Mouse (Mus musculus): Measurements from ENCODE around the gene Spag9. TPM values are rescaled to one million over a fixed set of nuclear protein-coding genes. Genes with fewer than 3 reads are reported as not detected.
A peak's percentile ranks its signal among the peaks of the same experiment; 100 is the strongest.
"Not testable (repeated sequence)": the region's sequence is repeated elsewhere in the genome, so short reads cannot be mapped to it uniquely, and the experiment has no call there.

Spag9 gene
- polyA plus RNA-seq, 1 experiment from 2014 or later: 40.4 TPM

DNA sequence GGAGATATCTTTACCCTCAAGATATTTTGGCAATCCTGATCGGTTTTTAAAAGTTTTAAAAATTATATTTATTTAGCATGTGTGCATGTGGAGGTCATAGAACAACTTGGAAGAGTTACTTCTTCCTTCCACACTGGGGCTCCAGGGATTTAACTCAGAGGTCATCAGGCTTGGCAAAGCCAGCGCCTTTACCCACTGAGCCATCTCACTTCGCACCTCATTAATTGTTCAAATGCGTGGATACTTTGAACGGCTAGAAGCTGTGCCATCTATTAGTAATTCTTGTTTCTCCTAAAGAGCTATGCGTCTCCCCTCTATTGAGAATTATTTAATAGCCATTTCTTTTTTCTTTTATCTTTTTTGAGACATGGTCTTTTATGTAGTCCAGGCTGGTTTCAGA lies 24.5 kb downstream of the Spag9 start:
- no peaks in the 10 kb centered on the region for H3K27me3 ChIP-seq (ENCODE audit: control insufficient read depth, insufficient read depth, low read length)

DNA sequence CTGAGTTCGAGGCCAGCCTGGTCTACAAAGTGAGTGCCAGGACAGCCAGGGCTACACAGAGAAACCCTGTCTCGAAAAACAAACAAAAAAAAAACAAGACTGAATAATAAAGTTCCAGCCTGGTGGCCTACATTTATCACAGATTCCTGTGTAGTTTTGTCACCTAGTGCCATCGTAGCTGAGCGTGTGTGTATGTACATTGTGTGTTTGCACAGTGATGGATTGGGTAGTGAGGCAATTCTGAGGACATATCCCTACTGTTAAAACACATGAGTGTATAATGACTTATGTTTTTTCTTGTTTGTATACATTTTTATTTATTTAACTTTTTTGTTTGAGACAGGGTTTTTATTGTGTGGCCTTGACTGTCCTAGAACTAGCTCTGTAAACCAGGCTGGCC lies 30.4 kb downstream of the Spag9 start:
- Histone ChIP-seq H3K4me3 (ENCODE audit: low read depth, low read length) (no peak overlapping the region), H3K4me2 (no peak overlapping the region), H3K9ac (ENCODE audit: low read depth, low read length) (no peak overlapping the region), H3K27me3 (ENCODE audit: control insufficient read depth, insufficient read depth, low read length) (no peaks in the 10 kb centered on the region), H3K4me1 (ENCODE audit: control insufficient read depth, insufficient read depth, low read length) (no peaks in the 10 kb centered on the region), H3K9me3 (replicated peaks; ENCODE audit: control insufficient read depth, low read length) (no peaks in the 10 kb centered on the region), H3K27ac (ENCODE audit: low read depth, low read length) (no peak overlapping the region), H3K36me3 (ENCODE audit: control insufficient read depth, insufficient read depth, low read length) (no peaks in the 10 kb centered on the region)
- ATAC-seq (replicated peaks; ENCODE audit: insufficient number of reproducible peaks, low FRiP score, low TSS enrichment): no peak
- 82% methylated on average over 4 of the region's 4 CpGs for WGBS (ENCODE audit: insufficient replicate concordance)

More for the DNA sequence above, 24.5 kb downstream of the Spag9 start:
- Histone ChIP-seq H3K9ac (ENCODE audit: low read depth, low read length) (no peak overlapping the region), H3K4me2 (no peak overlapping the region), H3K4me1 (ENCODE audit: control insufficient read depth, insufficient read depth, low read length) (no peaks in the 10 kb centered on the region), H3K4me3 (ENCODE audit: low read depth, low read length) (no peak overlapping the region), H3K27ac (ENCODE audit: low read depth, low read length) (no peak overlapping the region), H3K9me3 (replicated peaks; ENCODE audit: control insufficient read depth, low read length) (no peaks in the 10 kb centered on the region), H3K36me3 (ENCODE audit: control insufficient read depth, insufficient read depth, low read length) (peaks cover 4% of the 10 kb centered on the region)
- WGBS (ENCODE audit: insufficient replicate concordance): 70% methylated on average over 6 of the region's 6 CpGs
- ATAC-seq (replicated peaks; ENCODE audit: insufficient number of reproducible peaks, low FRiP score, low TSS enrichment): no peak

DNA sequence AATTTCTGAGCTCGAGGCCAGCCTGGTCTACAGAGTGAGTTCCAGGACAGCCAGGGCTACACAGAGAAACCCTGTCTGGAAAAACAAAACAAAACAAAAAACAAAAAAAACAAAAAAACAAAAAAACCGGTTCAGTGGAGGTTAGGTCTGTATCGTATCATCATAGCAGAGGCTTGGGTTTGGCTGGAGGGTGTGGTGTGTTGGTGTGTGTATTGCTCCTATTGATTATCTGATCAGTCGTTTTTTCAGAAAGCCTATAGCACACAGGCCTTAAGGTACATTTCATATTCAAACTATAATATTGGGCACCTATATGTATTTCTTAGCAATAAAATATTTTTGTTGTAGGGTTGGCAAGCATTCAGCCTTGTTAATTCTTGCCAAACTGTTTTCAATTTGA lies 36.2 kb downstream of the Spag9 start:
- H3K4me2 ChIP-seq: no peak overlapping the region
- WGBS (ENCODE audit: insufficient replicate concordance): 74% methylated on average over 4 of the region's 4 CpGs

DNA sequence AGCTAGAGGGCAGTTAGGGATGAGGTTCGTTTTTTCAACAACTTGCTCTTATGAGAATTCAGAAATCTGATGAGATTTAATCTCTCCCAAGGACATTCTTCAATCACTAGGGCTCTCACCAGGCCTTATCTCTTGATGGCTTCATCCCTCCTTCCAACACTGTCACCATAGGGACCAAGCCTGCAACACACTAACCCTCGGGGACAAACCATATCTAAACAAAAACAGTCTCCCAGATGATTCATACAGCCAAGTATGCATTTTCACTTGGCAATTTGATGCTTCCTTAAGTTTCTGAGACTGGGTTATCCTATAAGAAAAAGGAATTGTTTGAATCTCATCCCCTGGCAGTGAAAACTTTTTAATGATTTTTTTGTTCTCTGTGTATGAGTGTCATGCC lies 37.1 kb downstream of the Spag9 start:
- no peak overlapping the region for H3K27ac ChIP-seq (ENCODE audit: low read depth, low read length)
- WGBS (ENCODE audit: insufficient replicate concordance): 37% methylated on average over 2 of the region's 2 CpGs
- H3K9ac ChIP-seq (ENCODE audit: low read depth, low read length): no peak overlapping the region
- no peak overlapping the region for H3K4me3 ChIP-seq (ENCODE audit: low read depth, low read length)
- H3K9me3 ChIP-seq (replicated peaks; ENCODE audit: control insufficient read depth, low read length): no peaks in the 10 kb centered on the region
- peaks cover 3% of the 10 kb centered on the region; the same call in 1 of the 2 replicates for H3K4me1 ChIP-seq (ENCODE audit: control insufficient read depth, insufficient read depth, low read length)
- no peak for ATAC-seq (replicated peaks; ENCODE audit: insufficient number of reproducible peaks, low FRiP score, low TSS enrichment)
- H3K27me3 ChIP-seq (ENCODE audit: control insufficient read depth, insufficient read depth, low read length): no peaks in the 10 kb centered on the region
- no peaks in the 10 kb centered on the region for H3K36me3 ChIP-seq (ENCODE audit: control insufficient read depth, insufficient read depth, low read length)
- H3K4me2 ChIP-seq: no peak overlapping the region

More for the DNA sequence above, 36.2 kb downstream of the Spag9 start:
- H3K27ac ChIP-seq (ENCODE audit: low read depth, low read length): no peak overlapping the region
- peaks cover 3% of the 10 kb centered on the region; the same call in 1 of the 2 replicates for H3K4me1 ChIP-seq (ENCODE audit: control insufficient read depth, insufficient read depth, low read length)
- H3K27me3 ChIP-seq (ENCODE audit: control insufficient read depth, insufficient read depth, low read length): no peaks in the 10 kb centered on the region
- H3K36me3 ChIP-seq (ENCODE audit: control insufficient read depth, insufficient read depth, low read length): no peaks in the 10 kb centered on the region
- ATAC-seq (replicated peaks; ENCODE audit: insufficient number of reproducible peaks, low FRiP score, low TSS enrichment): no peak
- no peak overlapping the region for H3K4me3 ChIP-seq (ENCODE audit: low read depth, low read length)
- H3K9me3 ChIP-seq (replicated peaks; ENCODE audit: control insufficient read depth, low read length): no peaks in the 10 kb centered on the region
- H3K9ac ChIP-seq (ENCODE audit: low read depth, low read length): no peak overlapping the region

DNA sequence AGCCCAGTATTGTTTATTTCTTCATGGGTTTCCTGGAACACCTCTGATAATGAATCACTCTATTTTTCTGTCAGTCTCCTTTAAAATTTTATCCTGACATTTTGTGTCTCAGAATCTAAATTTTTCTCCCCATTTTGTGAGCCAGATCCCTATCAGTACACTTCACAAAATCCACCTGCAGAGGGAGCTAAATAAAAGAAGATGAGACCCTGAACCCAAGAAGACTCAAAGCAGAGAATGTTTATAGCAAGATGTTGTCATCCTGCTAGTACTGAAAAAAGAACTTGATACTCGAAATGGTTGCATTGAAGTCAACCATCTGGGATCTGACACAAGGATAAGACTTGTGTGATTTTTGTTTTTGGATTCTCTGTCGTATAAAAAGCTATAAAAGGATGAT lies 40.1 kb downstream of the Spag9 start:
- ATAC-seq (replicated peaks; ENCODE audit: insufficient number of reproducible peaks, low FRiP score, low TSS enrichment): no peak
- H3K4me1 ChIP-seq (ENCODE audit: control insufficient read depth, insufficient read depth, low read length): peaks cover 3% of the 10 kb centered on the region; the same call in 1 of the 2 replicates
- H3K4me2 ChIP-seq: no peak overlapping the region
- no peak overlapping the region for H3K9ac ChIP-seq (ENCODE audit: low read depth, low read length)
- H3K36me3 ChIP-seq (ENCODE audit: control insufficient read depth, insufficient read depth, low read length): no peaks in the 10 kb centered on the region
- H3K4me3 ChIP-seq (ENCODE audit: low read depth, low read length): no peak overlapping the region
- no peaks in the 10 kb centered on the region for H3K27me3 ChIP-seq (ENCODE audit: control insufficient read depth, insufficient read depth, low read length)
- H3K27ac ChIP-seq (ENCODE audit: low read depth, low read length): no peak overlapping the region
- H3K9me3 ChIP-seq (replicated peaks; ENCODE audit: control insufficient read depth, low read length): no peaks in the 10 kb centered on the region
- 49% methylated on average over 2 of the region's 2 CpGs for WGBS (ENCODE audit: insufficient replicate concordance)

DNA sequence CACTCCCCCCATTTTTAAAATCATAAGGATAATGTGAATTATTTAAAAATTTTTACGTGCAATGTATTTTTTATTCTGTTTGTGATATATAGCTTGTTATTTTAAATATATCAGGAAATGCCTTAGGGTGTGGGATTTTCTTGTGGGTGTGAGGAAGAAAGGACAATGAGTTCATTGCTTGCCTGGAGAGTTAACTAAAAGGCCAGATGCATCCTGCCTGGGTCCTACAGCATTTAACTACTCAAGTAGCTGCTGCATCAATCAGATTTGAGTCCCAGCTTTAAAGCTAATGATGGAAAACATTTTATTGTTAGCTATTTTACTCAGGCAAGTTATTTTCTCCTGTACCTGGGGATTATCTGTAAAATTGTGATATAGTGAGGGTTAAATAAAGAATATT lies 45.6 kb downstream of the Spag9 start:
- ATAC-seq (replicated peaks; ENCODE audit: insufficient number of reproducible peaks, low FRiP score, low TSS enrichment): no peak
- Histone ChIP-seq H3K4me2 (no peak overlapping the region), H3K9me3 (replicated peaks; ENCODE audit: control insufficient read depth, low read length) (no peaks in the 10 kb centered on the region), H3K36me3 (ENCODE audit: control insufficient read depth, insufficient read depth, low read length) (no peaks in the 10 kb centered on the region), H3K4me1 (ENCODE audit: control insufficient read depth, insufficient read depth, low read length) (no peaks in the 10 kb centered on the region), H3K27me3 (ENCODE audit: control insufficient read depth, insufficient read depth, low read length) (no peaks in the 10 kb centered on the region), H3K9ac (ENCODE audit: low read depth, low read length) (no peak overlapping the region), H3K27ac (ENCODE audit: low read depth, low read length) (no peak overlapping the region), H3K4me3 (ENCODE audit: low read depth, low read length) (no peak overlapping the region)
- 80% methylated on average over 1 of the region's 1 CpGs for WGBS (ENCODE audit: insufficient replicate concordance)

DNA sequence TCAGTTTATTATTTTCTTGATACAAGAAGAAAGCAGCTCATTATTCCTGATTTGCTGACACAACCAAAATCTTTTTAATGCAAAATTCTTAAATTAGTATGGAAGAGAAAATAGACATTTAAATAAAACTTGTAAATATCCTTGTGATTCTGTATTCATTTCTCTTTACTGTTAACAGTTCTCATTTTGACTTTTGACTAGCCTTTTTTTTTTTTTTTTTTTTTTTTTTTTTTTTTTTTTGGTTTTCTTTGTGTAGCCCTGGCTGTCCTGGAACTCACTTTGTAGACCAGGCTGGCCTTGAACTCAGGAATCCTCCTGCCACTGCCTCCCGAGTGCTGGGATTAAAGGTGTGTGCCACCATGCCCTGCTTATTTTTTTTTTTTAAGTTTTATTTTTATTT lies 46.4 kb downstream of the Spag9 start:
- H3K36me3 ChIP-seq (ENCODE audit: control insufficient read depth, insufficient read depth, low read length); H3K4me1 ChIP-seq (ENCODE audit: control insufficient read depth, insufficient read depth, low read length); H3K27ac ChIP-seq (ENCODE audit: low read depth, low read length); H3K9ac ChIP-seq (ENCODE audit: low read depth, low read length); H3K27me3 ChIP-seq (ENCODE audit: control insufficient read depth, insufficient read depth, low read length); H3K4me2 ChIP-seq; H3K4me3 ChIP-seq (ENCODE audit: low read depth, low read length); H3K9me3 ChIP-seq (replicated peaks; ENCODE audit: control insufficient read depth, low read length); ATAC-seq (replicated peaks; ENCODE audit: insufficient number of reproducible peaks, low FRiP score, low TSS enrichment): not testable (repeated sequence)
- WGBS (ENCODE audit: insufficient replicate concordance): 85% methylated on average over 1 of the region's 1 CpGs

DNA sequence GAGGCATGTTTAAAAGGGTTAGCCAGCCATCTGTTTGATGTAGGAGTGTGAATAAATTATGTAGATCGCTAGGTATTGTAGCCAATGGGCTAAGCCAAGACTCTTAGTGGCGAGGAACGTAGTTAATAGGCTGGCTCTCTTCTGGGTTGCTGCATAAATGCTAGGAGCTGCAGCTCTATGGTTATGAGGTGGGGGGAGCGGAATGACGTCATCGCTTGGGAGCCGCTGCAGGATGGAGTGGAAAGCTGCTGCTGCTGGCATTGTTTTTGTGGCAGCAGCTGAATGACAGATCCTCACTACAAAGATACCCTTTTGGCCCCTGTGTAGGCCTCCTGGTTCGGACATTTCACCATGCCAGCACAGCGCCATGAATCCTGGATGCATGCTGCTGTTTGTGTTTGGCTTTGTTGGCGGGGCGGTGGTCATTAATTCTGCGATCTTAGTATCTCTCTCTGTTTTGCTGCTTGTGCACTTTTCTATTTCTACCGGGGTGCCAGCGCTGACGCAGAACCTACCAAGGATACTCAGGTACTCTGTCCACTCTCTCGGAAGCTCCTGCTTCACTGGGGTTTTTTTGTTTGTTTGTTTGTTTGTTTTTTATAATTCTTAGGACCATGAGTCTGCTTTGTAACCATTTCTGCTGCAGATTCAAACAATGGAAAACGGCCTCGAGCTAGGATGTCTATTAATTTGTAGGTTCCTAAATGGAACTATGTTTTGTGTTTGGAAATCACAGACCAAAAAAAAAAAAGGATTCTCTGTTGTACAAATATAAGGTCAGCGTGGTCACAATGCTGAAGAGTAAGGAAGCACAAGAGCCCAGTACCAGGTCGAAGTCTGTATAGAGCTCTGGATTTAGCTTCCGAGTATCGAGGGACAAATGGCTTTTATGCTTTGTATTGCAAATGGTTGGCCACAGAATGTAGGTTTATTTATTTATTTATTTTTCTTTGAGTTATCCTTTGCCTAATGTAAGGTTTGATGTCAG lies 48.4 kb downstream of the Spag9 start:
- Histone ChIP-seq H3K9ac (ENCODE audit: low read depth, low read length) (peak overlapping the region; percentile 63), H3K27ac (ENCODE audit: low read depth, low read length) (peak overlapping the region; percentile 60), H3K4me3 (ENCODE audit: low read depth, low read length) (peak overlapping the region; percentile 51), H3K4me2 (peak overlapping the region; percentile 65), H3K9me3 (replicated peaks; ENCODE audit: control insufficient read depth, low read length) (no peaks in the 10 kb centered on the region), H3K4me1 (ENCODE audit: control insufficient read depth, insufficient read depth, low read length) (no peaks in the 10 kb centered on the region), H3K36me3 (ENCODE audit: control insufficient read depth, insufficient read depth, low read length) (peaks cover 8% of the 10 kb centered on the region; the same call in 1 of the 2 replicates), H3K27me3 (ENCODE audit: control insufficient read depth, insufficient read depth, low read length) (no peaks in the 10 kb centered on the region)
- peak; percentile 80 for ATAC-seq (replicated peaks; ENCODE audit: insufficient number of reproducible peaks, low FRiP score, low TSS enrichment)
- 11% methylated on average over 22 of the region's 22 CpGs for WGBS (ENCODE audit: insufficient replicate concordance)

Measured in heart, embryonic 11.5 days (tissue).